Mouse (Mus musculus): ENCODE data around the gene Atp6v1e2.
A peak's percentile ranks its signal among the peaks of the same experiment; 100 is the strongest.

Atp6v1e2 gene

GRCm38 (mm10) chr17:86965121-86965520 is 17.4 kb upstream of the Atp6v1e2 start:
- DNase-seq (ENCODE audit: low read depth, low spot score), result no peak

- DNase-seq (ENCODE audit: low read depth, low spot score), result peak; percentile 96
Measured at GRCm38 (mm10) chr17:86964502-86964901, 16.8 kb upstream of the Atp6v1e2 start.

GRCm38 (mm10) chr17:86964041-86964440 is 16.3 kb upstream of the Atp6v1e2 start:
- no peak for DNase-seq (ENCODE audit: low read depth, low spot score)

GRCm38 (mm10) chr17:86963586-86963902 is 15.8 kb upstream of the Atp6v1e2 start:
- DNase-seq (ENCODE audit: low read depth, low spot score), result no peak

- peak; percentile 93 for DNase-seq (ENCODE audit: low read depth, low spot score)
Measured at GRCm38 (mm10) chr17:86962894-86963585, 15.3 kb upstream of the Atp6v1e2 start, which contains the start of gene Rhoq. Gene Rhoq, plus strand, starts transcription at chr17:86963082.

- peak; percentile 95 for DNase-seq (ENCODE audit: low read depth, low spot score)
Measured at GRCm38 (mm10) chr17:86962297-86962893, 14.7 kb upstream of the Atp6v1e2 start.

GRCm38 (mm10) chr17:86961301-86961841 is 13.7 kb upstream of the Atp6v1e2 start:
- peak; percentile 62 for DNase-seq (ENCODE audit: low read depth, low spot score)

GRCm38 (mm10) chr17:86957968-86958367 is 10.3 kb upstream of the Atp6v1e2 start:
- DNase-seq (ENCODE audit: low read depth, low spot score), result no peak

GRCm38 (mm10) chr17:86957239-86957638 is 9.5 kb upstream of the Atp6v1e2 start:
- DNase-seq (ENCODE audit: low read depth, low spot score), result no peak

GRCm38 (mm10) chr17:86948801-86949200 is 1.1 kb upstream of the Atp6v1e2 start:
- DNase-seq (ENCODE audit: low read depth, low spot score), result no peak

- no peak for DNase-seq (ENCODE audit: low read depth, low spot score)
Measured at GRCm38 (mm10) chr17:86946078-86946477, 1.6 kb downstream of the Atp6v1e2 start.

- DNase-seq (ENCODE audit: low read depth, low spot score), result no peak
Measured at GRCm38 (mm10) chr17:86943158-86943557, 4.5 kb downstream of the Atp6v1e2 start.

GRCm38 (mm10) chr17:86942112-86942511 is 5.6 kb downstream of the Atp6v1e2 start:
- DNase-seq (ENCODE audit: low read depth, low spot score), result no peak

GRCm38 (mm10) chr17:86938683-86939082 is 9.0 kb downstream of the Atp6v1e2 start:
- DNase-seq (ENCODE audit: low read depth, low spot score), result no peak

- DNase-seq (ENCODE audit: low read depth, low spot score), result peak; percentile 92
Measured at GRCm38 (mm10) chr17:86937497-86938155, 10.1 kb downstream of the Atp6v1e2 start.

- no peak for DNase-seq (ENCODE audit: low read depth, low spot score)
Measured at GRCm38 (mm10) chr17:86937064-86937463, 10.6 kb downstream of the Atp6v1e2 start.

GRCm38 (mm10) chr17:86932896-86933295 is 14.8 kb downstream of the Atp6v1e2 start:
- no peak for DNase-seq (ENCODE audit: low read depth, low spot score)

- no peak for DNase-seq (ENCODE audit: low read depth, low spot score)
Measured at GRCm38 (mm10) chr17:86929981-86930380, 17.7 kb downstream of the Atp6v1e2 start.

- no peak for DNase-seq (ENCODE audit: low read depth, low spot score)
Measured at GRCm38 (mm10) chr17:86929355-86929754, 18.3 kb downstream of the Atp6v1e2 start.

- DNase-seq (ENCODE audit: low read depth, low spot score), result no peak
Measured at GRCm38 (mm10) chr17:86926836-86927235, 20.9 kb downstream of the Atp6v1e2 start.

- DNase-seq (ENCODE audit: low read depth, low spot score), result no peak
Measured at GRCm38 (mm10) chr17:86924679-86925078, 23.0 kb downstream of the Atp6v1e2 start.

- peak; percentile 27 for DNase-seq (ENCODE audit: low read depth, low spot score)
Measured at GRCm38 (mm10) chr17:86919729-86920128, 28.0 kb downstream of the Atp6v1e2 start.

- peak; percentile 38 for DNase-seq (ENCODE audit: low read depth, low spot score)
Measured at GRCm38 (mm10) chr17:86918786-86919185, 28.9 kb downstream of the Atp6v1e2 start.
